Mouse (Mus musculus) kidney, adult 11 months (tissue): ENCODE measurements around the gene Gm17622.
A peak's percentile ranks its signal among the peaks of the same experiment; 100 is the strongest.

Experiments used
- DNase-seq: peaks from one replicate; pipeline ENCODE4 v3.0.0; 2022

Gene Gm17622

GRCm38 (mm10) chr13:96511262-96511661 lies 20.7 kb downstream of the Gm17622 start:
- DNase-seq: no peak

- DNase-seq: no peak
Observed at GRCm38 (mm10) chr13:96511893-96512292, 21.4 kb downstream of the Gm17622 start.

- no peak for DNase-seq
Observed at GRCm38 (mm10) chr13:96514154-96514942, 23.8 kb downstream of the Gm17622 start.

GRCm38 (mm10) chr13:96516249-96516648 lies 25.7 kb downstream of the Gm17622 start:
- DNase-seq: no peak

- DNase-seq: no peak
Observed at GRCm38 (mm10) chr13:96517335-96517734, 26.8 kb downstream of the Gm17622 start.

DNA sequence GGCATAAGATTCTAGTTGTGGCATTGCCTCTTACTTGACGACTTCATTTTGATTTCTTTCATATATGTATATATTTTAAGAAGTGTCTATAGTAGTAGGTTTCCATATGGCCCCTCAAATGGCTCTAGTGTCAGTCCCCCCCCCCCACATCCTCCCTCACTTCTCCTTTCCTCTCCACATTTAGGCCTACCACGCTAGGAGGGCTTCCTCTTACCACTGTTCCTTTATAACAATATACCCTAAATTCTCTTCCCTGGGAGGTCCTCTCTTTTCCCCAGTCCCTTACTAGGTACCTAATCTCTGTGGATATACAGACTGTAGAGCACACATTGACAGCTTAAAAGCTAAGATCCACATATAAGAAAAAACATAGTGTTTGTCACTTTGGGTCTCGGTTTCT lies 30.8 kb downstream of the Gm17622 start:
- no peak for DNase-seq

- DNase-seq: no peak
Observed at GRCm38 (mm10) chr13:96527022-96527421, 36.5 kb downstream of the Gm17622 start.

DNA sequence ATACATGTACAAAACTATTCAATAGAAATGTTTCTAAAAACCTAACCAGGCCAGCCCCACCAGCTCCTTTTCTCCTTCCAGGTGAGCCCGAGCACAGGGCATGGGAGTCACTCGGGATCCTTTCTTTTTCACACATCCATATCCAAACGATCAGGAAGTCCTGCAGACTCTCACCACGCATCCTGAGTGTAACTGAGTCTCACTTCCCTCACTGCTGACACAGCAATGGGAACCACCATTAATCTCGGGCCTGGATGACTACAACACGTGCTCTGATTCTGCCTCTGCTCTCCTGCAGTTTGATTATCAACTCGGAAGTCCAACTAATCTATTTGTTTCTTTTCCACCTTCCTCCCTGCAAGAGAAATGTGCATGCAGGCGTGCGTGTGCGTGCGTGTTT lies 37.3 kb downstream of the Gm17622 start:
- DNase-seq: no peak

DNA sequence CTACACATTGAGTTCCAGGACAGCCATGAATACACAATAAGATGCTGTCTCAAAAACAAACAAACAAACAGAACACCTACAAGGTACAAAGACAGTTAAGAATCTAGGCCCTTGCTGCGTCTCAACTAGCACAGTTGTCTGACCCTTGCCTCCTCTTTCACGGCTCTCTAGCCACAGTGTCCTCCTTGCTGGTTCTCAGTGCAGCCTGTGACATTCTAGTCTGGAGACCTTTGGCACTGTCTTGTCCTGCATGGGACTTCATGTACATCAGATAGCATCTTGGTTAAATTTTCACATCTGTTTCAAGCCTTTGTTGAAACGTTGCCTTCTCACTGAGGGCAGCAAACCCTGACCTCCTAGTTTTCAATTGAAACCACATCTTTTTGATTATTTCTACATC lies 38.2 kb downstream of the Gm17622 start:
- DNase-seq: peak; percentile 41

DNA sequence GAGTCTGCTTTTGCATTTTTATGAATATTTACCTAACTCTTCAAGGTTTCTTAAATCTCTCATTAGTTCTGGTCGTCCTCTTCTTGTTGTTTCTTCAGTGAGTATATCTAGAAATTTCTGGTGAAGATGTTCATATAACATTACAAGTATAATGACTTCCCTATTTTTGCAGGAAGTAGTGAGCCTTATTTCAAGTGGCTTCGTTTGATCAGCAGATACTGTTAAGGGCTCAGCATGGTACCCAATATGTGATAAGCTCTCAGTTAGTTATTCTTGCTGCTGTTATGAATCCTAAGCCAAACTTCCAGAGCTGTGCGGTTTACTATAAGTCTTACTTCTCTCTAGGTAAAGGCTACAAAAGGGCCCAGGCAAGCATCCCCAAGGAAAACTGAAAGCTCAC lies 39.0 kb downstream of the Gm17622 start:
- DNase-seq: no peak

DNA sequence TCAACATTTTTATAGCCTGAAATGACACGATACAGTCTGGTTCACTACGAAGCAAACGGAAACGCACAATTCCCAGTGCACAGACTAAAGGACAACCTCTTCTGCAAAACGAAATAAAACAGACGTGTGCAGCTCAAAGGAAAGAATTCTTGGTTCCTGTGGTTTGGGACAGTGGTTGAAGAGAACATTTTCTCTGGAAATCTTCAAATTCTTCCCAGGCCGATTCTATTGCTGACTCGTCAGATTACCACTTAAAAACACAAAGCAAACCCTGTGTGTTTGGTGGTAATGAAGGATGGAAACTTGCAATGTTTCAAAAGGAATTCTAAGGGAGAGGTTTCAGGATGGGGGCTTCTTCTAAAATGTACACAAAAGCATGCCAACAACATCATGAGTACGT lies 39.5 kb downstream of the Gm17622 start:
- no peak for DNase-seq

DNA sequence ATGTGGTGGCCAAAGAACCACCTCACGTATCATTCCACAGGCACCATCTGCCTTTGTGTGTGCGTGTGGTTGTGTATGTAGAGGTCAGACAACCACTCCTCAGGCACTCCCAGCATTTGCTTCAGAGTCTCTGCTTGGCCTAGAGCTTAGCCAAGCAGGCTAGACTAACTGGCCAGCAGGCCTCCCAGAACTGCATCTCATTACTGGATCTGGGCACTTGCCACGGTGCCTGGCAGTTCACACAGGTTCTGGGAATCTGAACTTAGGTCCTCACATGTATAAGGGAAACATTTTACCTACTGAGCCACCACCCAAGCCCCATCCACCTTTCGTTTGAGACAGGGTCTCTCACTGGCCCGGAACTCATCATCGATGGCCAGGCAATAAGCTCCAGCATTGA lies 41.6 kb downstream of the Gm17622 start:
- peak; percentile 18 for DNase-seq

- DNase-seq: no peak
Observed at GRCm38 (mm10) chr13:96533742-96534141, 43.2 kb downstream of the Gm17622 start.

- no peak for DNase-seq
Observed at GRCm38 (mm10) chr13:96536821-96537572, 46.5 kb downstream of the Gm17622 start.

DNA sequence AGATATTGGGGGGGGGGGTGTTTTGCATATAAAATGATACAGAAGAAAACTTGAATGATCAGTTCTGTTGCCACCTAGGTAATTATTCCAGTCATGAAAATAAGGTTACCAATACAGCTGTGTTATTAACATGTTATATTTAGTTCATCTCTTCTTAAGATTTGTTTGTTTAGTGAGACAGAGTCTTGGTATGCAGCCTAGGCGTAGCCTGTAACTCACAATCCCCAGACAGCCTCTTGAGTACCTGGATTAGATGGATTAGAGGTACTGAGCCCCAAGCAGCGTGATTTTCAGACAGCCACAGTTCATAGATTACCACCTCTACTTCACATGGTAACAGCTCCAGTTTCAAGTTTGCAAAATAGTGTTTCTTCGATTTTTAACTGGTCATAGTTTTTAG lies 47.6 kb downstream of the Gm17622 start:
- no peak for DNase-seq
